Mouse (Mus musculus) CH12.LX (cell line): ENCODE results near the gene Mid1.

Experiments
- CHD1 ChIP-seq: IDR thresholded peaks from 2 replicates; pipeline ENCODE4 v1.6.1; 2012; ENCODE audit warnings: low read depth, low read length, improper control_type of control experiment, inconsistent platforms
- CTCF ChIP-seq, 2 experiments: IDR thresholded peaks in 1 of 2; conservative IDR thresholded peaks in 1 of 2; 2 replicates each; pipeline ENCODE4 v1.5.1; 2011 to 2012; ENCODE audit warnings: low read depth in 2 of 2, low read length in 2 of 2, improper control_type of control experiment in 1 of 2, inconsistent platforms in 1 of 2, mild to moderate bottlenecking in 1 of 2, moderate library complexity in 1 of 2
- E2F4 ChIP-seq: IDR thresholded peaks from 2 replicates; pipeline ENCODE4 v1.6.1; 2011; ENCODE audit warnings: low read depth, low read length, improper control_type of control experiment; ENCODE audit not compliant: insufficient replicate concordance
- EP300 ChIP-seq: IDR thresholded peaks from 2 replicates; pipeline ENCODE4 v1.6.1; 2011; ENCODE audit warnings: low read length, improper control_type of control experiment
- JUND ChIP-seq: conservative IDR thresholded peaks from 2 replicates; pipeline ENCODE4 v1.6.1; 2011; ENCODE audit warnings: low read depth, low read length, improper control_type of control experiment
- MAFK ChIP-seq: IDR thresholded peaks from 2 replicates; pipeline ENCODE4 v1.6.1; 2011; ENCODE audit warnings: low read length, improper control_type of control experiment; ENCODE audit not compliant: insufficient replicate concordance
- MXI1 ChIP-seq: IDR thresholded peaks from 2 replicates; pipeline ENCODE4 v1.6.1; 2011; ENCODE audit warnings: mild to moderate bottlenecking, low read depth, low read length, improper control_type of control experiment
- NELFE ChIP-seq: IDR thresholded peaks from 2 replicates; pipeline ENCODE4 v1.6.1; 2011; ENCODE audit warnings: low read depth, low read length, improper control_type of control experiment
- POLR2A ChIP-seq: IDR thresholded peaks from 2 replicates; pipeline ENCODE4 v1.6.1; 2011; ENCODE audit warnings: low read depth, mild to moderate bottlenecking, improper control_type of control experiment, low read length
- POLR2AphosphoS2 ChIP-seq: IDR thresholded peaks from 2 replicates; pipeline ENCODE4 v1.6.1; 2011; ENCODE audit warnings: low read depth, low read length, improper control_type of control experiment

GRCm38 (mm10) chrX:169704016-169704602 is 19.1 kb downstream of the Mid1 start:
- TF ChIP-seq NELFE (no peak), CTCF (conservative IDR thresholded peaks at IDR 0.05 in 1 of 2, IDR thresholded peaks at IDR 0.05 in 1 of 2; ENCODE audit: low read depth in 2 of 2, low read length in 2 of 2) (no peak), E2F4 (no peak), POLR2A (no peak), MAFK (no peak), CHD1 (no peak), EP300 (no peak), POLR2AphosphoS2 (no peak), JUND (no peak), MXI1 (no peak)
